Mouse (Mus musculus): ENCODE data around the gene Prm2. TPM values are rescaled to one million over a fixed set of nuclear protein-coding genes. Genes with fewer than 3 reads are reported as not detected.

Prm2 gene
- polyA plus RNA-seq, 1 experiment from 2014 or later = not detected

DNA sequence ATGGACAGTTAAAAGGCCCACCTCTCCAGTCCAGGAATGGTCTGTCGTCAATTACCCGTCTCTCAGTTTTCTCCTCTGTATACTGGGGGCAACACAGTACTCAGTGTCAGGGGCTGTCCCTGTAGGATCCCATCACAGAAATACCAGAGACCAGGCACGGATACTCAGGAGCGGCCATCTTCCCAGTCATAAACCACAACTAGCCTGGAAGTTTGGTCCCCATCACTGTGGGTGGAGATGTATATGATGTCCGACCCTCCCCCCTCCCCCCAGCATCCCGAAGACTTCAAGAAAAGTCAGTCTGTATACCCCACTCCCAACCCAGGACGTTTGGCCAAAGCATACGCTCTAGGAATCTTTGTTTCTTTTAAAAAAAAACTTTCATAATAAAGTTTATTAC lies 12.5 kb downstream of the Prm2 start:
- Histone ChIP-seq H3K27me3 (ENCODE audit: control insufficient read depth, insufficient read depth, low read depth, low read length) (no peaks in the 10 kb centered on the region), H3K36me3 (ENCODE audit: control insufficient read depth, insufficient read depth, low read length) (no peaks in the 10 kb centered on the region), H3K4me3 (ENCODE audit: low read depth, low read length) (peak overlapping the region; percentile 66), H3K27ac (ENCODE audit: low read length) (no peak overlapping the region), H3K9me3 (replicated peaks; ENCODE audit: control insufficient read depth, low read length, poor library complexity, severe bottlenecking) (no peaks in the 10 kb centered on the region), H3K4me1 (ENCODE audit: control insufficient read depth, insufficient read depth, low read length) (peaks cover 16% of the 10 kb centered on the region), H3K9ac (ENCODE audit: low read depth, low read length) (no peak overlapping the region), H3K4me2 (ENCODE audit: low read length) (peak overlapping the region; percentile 99)
- ATAC-seq = no peak
- 78% methylated on average over 8 of the region's 8 CpGs for WGBS

DNA sequence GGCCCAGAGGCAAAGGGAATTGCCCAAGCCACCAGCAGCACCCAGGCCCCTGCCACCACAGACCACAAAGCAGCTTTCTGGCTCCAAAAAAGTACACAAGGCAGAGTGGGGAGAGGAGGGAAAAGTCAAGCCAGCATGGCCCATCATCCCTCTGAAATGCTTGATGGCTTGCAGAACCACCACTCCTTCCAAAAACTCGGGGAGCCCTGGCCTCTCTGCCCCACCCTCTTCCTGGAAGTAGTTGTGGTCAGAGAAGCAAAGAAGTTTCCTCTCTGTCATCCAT lies 12.8 kb downstream of the Prm2 start:
- Histone ChIP-seq H3K36me3 (ENCODE audit: control insufficient read depth, insufficient read depth, low read length) (no peaks in the 10 kb centered on the region), H3K4me3 (ENCODE audit: low read depth, low read length) (no peak overlapping the region), H3K4me1 (ENCODE audit: control insufficient read depth, insufficient read depth, low read length) (peaks cover 16% of the 10 kb centered on the region), H3K4me2 (ENCODE audit: low read length) (peak overlapping the region; percentile 99; the same call in 1 of the 2 replicates), H3K9me3 (replicated peaks; ENCODE audit: control insufficient read depth, low read length, poor library complexity, severe bottlenecking) (no peaks in the 10 kb centered on the region), H3K9ac (ENCODE audit: low read depth, low read length) (no peak overlapping the region), H3K27ac (ENCODE audit: low read length) (no peak overlapping the region), H3K27me3 (ENCODE audit: control insufficient read depth, insufficient read depth, low read depth, low read length) (no peaks in the 10 kb centered on the region)
- no peak for ATAC-seq
- 53% methylated on average over 1 of the region's 1 CpGs for WGBS

- Histone ChIP-seq H3K4me3 (ENCODE audit: low read depth, low read length) (no peak overlapping the region), H3K36me3 (ENCODE audit: control insufficient read depth, insufficient read depth, low read length) (no peaks in the 10 kb centered on the region), H3K9me3 (replicated peaks; ENCODE audit: control insufficient read depth, low read length, poor library complexity, severe bottlenecking) (no peaks in the 10 kb centered on the region), H3K4me1 (ENCODE audit: control insufficient read depth, insufficient read depth, low read length) (peaks cover 16% of the 10 kb centered on the region), H3K9ac (ENCODE audit: low read depth, low read length) (0 out of 2 replicates have a peak overlapping the region, but pooled peaks have one; percentile 37), H3K27ac (ENCODE audit: low read length) (no peak overlapping the region), H3K4me2 (ENCODE audit: low read length) (peak overlapping the region; percentile 99), H3K27me3 (ENCODE audit: control insufficient read depth, insufficient read depth, low read depth, low read length) (no peaks in the 10 kb centered on the region)
- 34% methylated on average over 6 of the region's 6 CpGs for WGBS
- no peak for ATAC-seq
Observed at GRCm38 (mm10) chr16:10782377-10783151, 13.4 kb downstream of the Prm2 start.

GRCm38 (mm10) chr16:10781862-10782371 lies 14.0 kb downstream of the Prm2 start:
- Histone ChIP-seq H3K36me3 (ENCODE audit: control insufficient read depth, insufficient read depth, low read length) (no peaks in the 10 kb centered on the region), H3K9ac (ENCODE audit: low read depth, low read length) (no peak overlapping the region)
- no peak for ATAC-seq

GRCm38 (mm10) chr16:10780631-10781120 lies 15.3 kb downstream of the Prm2 start:
- H3K4me3 ChIP-seq (ENCODE audit: low read depth, low read length) = no peak overlapping the region
- H3K4me2 ChIP-seq (ENCODE audit: low read length) = no peak overlapping the region
- H3K27me3 ChIP-seq (ENCODE audit: control insufficient read depth, insufficient read depth, low read depth, low read length) = no peaks in the 10 kb centered on the region
- no peak overlapping the region for H3K27ac ChIP-seq (ENCODE audit: low read length)
- H3K36me3 ChIP-seq (ENCODE audit: control insufficient read depth, insufficient read depth, low read length) = no peaks in the 10 kb centered on the region
- peaks cover 13% of the 10 kb centered on the region for H3K4me1 ChIP-seq (ENCODE audit: control insufficient read depth, insufficient read depth, low read length)
- no peak for ATAC-seq
- WGBS = 85% methylated on average over 5 of the region's 5 CpGs
- no peaks in the 10 kb centered on the region for H3K9me3 ChIP-seq (replicated peaks; ENCODE audit: control insufficient read depth, low read length, poor library complexity, severe bottlenecking)
- H3K9ac ChIP-seq (ENCODE audit: low read depth, low read length) = no peak overlapping the region

More at GRCm38 (mm10) chr16:10781862-10782371, 14.0 kb downstream of the Prm2 start:
- Histone ChIP-seq H3K27ac (ENCODE audit: low read length) (no peak overlapping the region), H3K27me3 (ENCODE audit: control insufficient read depth, insufficient read depth, low read depth, low read length) (no peaks in the 10 kb centered on the region), H3K9me3 (replicated peaks; ENCODE audit: control insufficient read depth, low read length, poor library complexity, severe bottlenecking) (no peaks in the 10 kb centered on the region), H3K4me1 (ENCODE audit: control insufficient read depth, insufficient read depth, low read length) (peaks cover 16% of the 10 kb centered on the region), H3K4me3 (ENCODE audit: low read depth, low read length) (no peak overlapping the region), H3K4me2 (ENCODE audit: low read length) (0 out of 2 replicates have a peak overlapping the region, but pooled peaks have one; percentile 25)
- 34% methylated on average over 9 of the region's 9 CpGs for WGBS

- H3K4me1 ChIP-seq (ENCODE audit: control insufficient read depth, insufficient read depth, low read length) = peaks cover 6% of the 10 kb centered on the region
- no peaks in the 10 kb centered on the region for H3K9me3 ChIP-seq (replicated peaks; ENCODE audit: control insufficient read depth, low read length, poor library complexity, severe bottlenecking)
- H3K36me3 ChIP-seq (ENCODE audit: control insufficient read depth, insufficient read depth, low read length) = no peaks in the 10 kb centered on the region
- H3K4me2 ChIP-seq (ENCODE audit: low read length) = no peak overlapping the region
- H3K27me3 ChIP-seq (ENCODE audit: control insufficient read depth, insufficient read depth, low read depth, low read length) = no peaks in the 10 kb centered on the region
- H3K9ac ChIP-seq (ENCODE audit: low read depth, low read length) = no peak overlapping the region
- H3K4me3 ChIP-seq (ENCODE audit: low read depth, low read length) = no peak overlapping the region
- no peak for ATAC-seq
- no peak overlapping the region for H3K27ac ChIP-seq (ENCODE audit: low read length)
- 68% methylated on average over 5 of the region's 5 CpGs for WGBS
Observed at GRCm38 (mm10) chr16:10777579-10778160, 18.3 kb downstream of the Prm2 start.

- no peak for ATAC-seq
- Histone ChIP-seq H3K9ac (ENCODE audit: low read depth, low read length) (no peak overlapping the region), H3K36me3 (ENCODE audit: control insufficient read depth, insufficient read depth, low read length) (no peaks in the 10 kb centered on the region), H3K27ac (ENCODE audit: low read length) (no peak overlapping the region), H3K4me3 (ENCODE audit: low read depth, low read length) (no peak overlapping the region), H3K27me3 (ENCODE audit: control insufficient read depth, insufficient read depth, low read depth, low read length) (no peaks in the 10 kb centered on the region), H3K4me1 (ENCODE audit: control insufficient read depth, insufficient read depth, low read length) (no peaks in the 10 kb centered on the region), H3K9me3 (replicated peaks; ENCODE audit: control insufficient read depth, low read length, poor library complexity, severe bottlenecking) (no peaks in the 10 kb centered on the region), H3K4me2 (ENCODE audit: low read length) (no peak overlapping the region)
- WGBS = 64% methylated on average over 7 of the region's 7 CpGs
Observed at GRCm38 (mm10) chr16:10776322-10776721, 19.6 kb downstream of the Prm2 start.

DNA sequence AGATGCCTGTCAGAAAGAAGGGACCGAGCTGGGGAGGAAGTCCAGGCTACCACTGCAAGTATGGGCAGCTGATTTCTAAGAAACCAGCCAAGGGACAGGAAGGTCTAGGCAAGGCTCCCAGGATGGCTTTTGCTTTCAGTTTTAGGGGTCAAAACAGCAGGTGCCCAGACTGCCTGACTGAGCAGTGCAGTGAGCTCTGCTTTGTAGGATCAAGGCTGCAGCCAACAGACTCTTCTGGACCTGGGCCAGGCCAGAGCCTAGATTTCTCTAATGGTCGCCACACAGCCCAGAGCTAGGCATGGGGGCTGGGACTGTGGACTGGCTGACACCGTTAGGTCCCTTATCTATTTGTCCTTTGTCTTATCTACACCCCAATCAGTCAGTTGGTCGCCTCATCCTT lies 21.2 kb downstream of the Prm2 start:
- no peak overlapping the region for H3K4me2 ChIP-seq (ENCODE audit: low read length)
- ATAC-seq = no peak
- WGBS = 72% methylated on average over 4 of the region's 4 CpGs

GRCm38 (mm10) chr16:10773543-10773942 lies 22.4 kb downstream of the Prm2 start:
- no peaks in the 10 kb centered on the region for H3K9me3 ChIP-seq (replicated peaks; ENCODE audit: control insufficient read depth, low read length, poor library complexity, severe bottlenecking)
- no peak overlapping the region for H3K27ac ChIP-seq (ENCODE audit: low read length)
- no peak for ATAC-seq
- H3K27me3 ChIP-seq (ENCODE audit: control insufficient read depth, insufficient read depth, low read depth, low read length) = no peaks in the 10 kb centered on the region
- no peak overlapping the region for H3K9ac ChIP-seq (ENCODE audit: low read depth, low read length)
- H3K36me3 ChIP-seq (ENCODE audit: control insufficient read depth, insufficient read depth, low read length) = no peaks in the 10 kb centered on the region
- H3K4me1 ChIP-seq (ENCODE audit: control insufficient read depth, insufficient read depth, low read length) = no peaks in the 10 kb centered on the region
- no peak overlapping the region for H3K4me2 ChIP-seq (ENCODE audit: low read length)
- WGBS = 87% methylated on average over 8 of the region's 8 CpGs
- H3K4me3 ChIP-seq (ENCODE audit: low read depth, low read length) = no peak overlapping the region

More for the DNA sequence above, 21.2 kb downstream of the Prm2 start:
- H3K4me1 ChIP-seq (ENCODE audit: control insufficient read depth, insufficient read depth, low read length) = no peaks in the 10 kb centered on the region
- no peaks in the 10 kb centered on the region for H3K9me3 ChIP-seq (replicated peaks; ENCODE audit: control insufficient read depth, low read length, poor library complexity, severe bottlenecking)
- H3K4me3 ChIP-seq (ENCODE audit: low read depth, low read length) = no peak overlapping the region
- no peaks in the 10 kb centered on the region for H3K27me3 ChIP-seq (ENCODE audit: control insufficient read depth, insufficient read depth, low read depth, low read length)
- H3K27ac ChIP-seq (ENCODE audit: low read length) = no peak overlapping the region
- H3K36me3 ChIP-seq (ENCODE audit: control insufficient read depth, insufficient read depth, low read length) = no peaks in the 10 kb centered on the region
- no peak overlapping the region for H3K9ac ChIP-seq (ENCODE audit: low read depth, low read length)

Data from midbrain, embryonic 16.5 days (tissue).